Comparison of ENCODE assay signal across 8 mouse cellular contexts in genomic region chr11:119913935-119914314, GRCm38 (mm10). TPM values are rescaled to one million over a fixed set of nuclear protein-coding genes. Genes with fewer than 3 reads are reported as not detected.
DNase-seq lines count a peak whose midpoint lies in the region; ATAC-seq lines count a peak whose summit lies in the region.

No protein-coding gene starts in this region.

- peak overlapping the region; percentile 99 for H3K9ac ChIP-seq in heart, embryonic 14.5 days (ENCODE audit: low read length)
- peak overlapping the region; percentile 89 for H3K9ac ChIP-seq in hindbrain, embryonic 12.5 days

- peaks cover 32% of the 10 kb centered on the region for H3K36me3 ChIP-seq in heart, embryonic 14.5 days (ENCODE audit: control insufficient read depth, insufficient read depth, low read length)
- peaks cover 31% of the 10 kb centered on the region for H3K36me3 ChIP-seq in hindbrain, embryonic 12.5 days
- H3K36me3 ChIP-seq in midbrain, embryonic 10.5 days: peaks cover 37% of the 10 kb centered on the region

- WGBS in heart, embryonic 14.5 days: under 1% methylated on average over 26 of the region's 26 CpGs
- under 1% methylated on average over 26 of the region's 26 CpGs for WGBS in hindbrain, embryonic 12.5 days
- WGBS in midbrain, embryonic 10.5 days: 0% methylated on average over 26 of the region's 26 CpGs

- no peaks in the 10 kb centered on the region for H3K9me3 ChIP-seq in heart, embryonic 14.5 days (ENCODE audit: control insufficient read depth, low read length)
- no peaks in the 10 kb centered on the region for H3K9me3 ChIP-seq in hindbrain, embryonic 12.5 days (replicated peaks)
- H3K9me3 ChIP-seq in midbrain, embryonic 10.5 days (replicated peaks): no peaks in the 10 kb centered on the region

- peak overlapping the region; percentile 33 to 81; a peak in 3 of 4 replicates for H3K27ac ChIP-seq in heart, embryonic 14.5 days (replicated peaks in 1 of 2; ENCODE audit: control insufficient read depth in 1 of 2, insufficient read depth in 1 of 2, low read depth in 2 of 2, low read length in 2 of 2)
- peak overlapping the region; percentile 66; the same call in 1 of the 2 replicates for H3K27ac ChIP-seq in hindbrain, embryonic 12.5 days
- peak overlapping the region; percentile 96 for H3K27ac ChIP-seq in midbrain, embryonic 10.5 days (replicated peaks)

- peaks cover 25 to 43% of the 10 kb centered on the region in 2 experiments for H3K4me1 ChIP-seq in heart, embryonic 14.5 days (ENCODE audit: control insufficient read depth in 2 of 2, insufficient read depth in 2 of 2, low read length in 2 of 2)
- H3K4me1 ChIP-seq in hindbrain, embryonic 12.5 days: peaks cover 32% of the 10 kb centered on the region
- H3K4me1 ChIP-seq in midbrain, embryonic 10.5 days: peaks cover 46% of the 10 kb centered on the region

- DNase-seq in heart, adult 11 months: no peak
- DNase-seq in MN1 (ENCODE audit: low spot score): peak; percentile 33
- DNase-seq in midbrain, embryonic 10.5 days (ENCODE audit: low spot score): no peak
- no peak for DNase-seq in cerebellum, adult 9-10 months
- DNase-seq in layer of hippocampus, adult 8-10 months (ENCODE audit: low spot score in 2 of 2): no peak

- peaks cover 3% of the 10 kb centered on the region; the same call in 1 of the 2 replicates for H3K27me3 ChIP-seq in heart, embryonic 14.5 days (ENCODE audit: control insufficient read depth, insufficient read depth, low read length)
- H3K27me3 ChIP-seq in hindbrain, embryonic 12.5 days: no peaks in the 10 kb centered on the region
- H3K27me3 ChIP-seq in midbrain, embryonic 10.5 days (ENCODE audit: low read depth, poor library complexity, severe bottlenecking): no peaks in the 10 kb centered on the region

- no peak for ATAC-seq in heart, embryonic 14.5 days (ENCODE audit: insufficient number of reproducible peaks, insufficient read depth, low FRiP score, low read depth)
- ATAC-seq in hindbrain, embryonic 12.5 days (ENCODE audit: low FRiP score): peak; percentile 66
- ATAC-seq in cerebellum, adult (ENCODE audit: insufficient number of reproducible peaks, low FRiP score, low TSS enrichment): no peak

- H3K4me2 ChIP-seq in heart, embryonic 14.5 days (ENCODE audit: low read length): peak overlapping the region; percentile 98
- peak overlapping the region; percentile 85 for H3K4me2 ChIP-seq in hindbrain, embryonic 12.5 days (replicated peaks)

- H3K4me3 ChIP-seq in heart, embryonic 14.5 days (ENCODE audit: control insufficient read depth in 1 of 2, insufficient read depth in 1 of 2, low read depth in 1 of 2, low read length in 2 of 2): peak overlapping the region; percentile 73 to 92
- H3K4me3 ChIP-seq in hindbrain, embryonic 12.5 days: peak overlapping the region; percentile 81
- H3K4me3 ChIP-seq in midbrain, embryonic 10.5 days: peak overlapping the region; percentile 97

RNA-seq across cellular contexts. Expression of gene Chmp6, which starts 0.7 kb away (rescaled TPM):
- 62.4 and 65.4 TPM in 2 replicates for polyA plus RNA-seq in heart, embryonic 14.5 days (2014; fragmentation: Nextera tagmentation; extraction: Ambion mirVana)
- polyA plus RNA-seq in hindbrain, embryonic 12.5 days (2016; fragmentation: Nextera tagmentation; extraction: Ambion mirVana): 91.7 and 99.3 TPM in 2 replicates
- 116 and 118 TPM in 2 replicates for polyA plus RNA-seq in midbrain, embryonic 10.5 days (2016; fragmentation: Nextera tagmentation; extraction: Ambion mirVana)
- 10 to 100 TPM; 31.5 to 39.5 (median 37.3) TPM for total RNA-seq in layer of hippocampus, adult 8-10 months (2022)

RNA-seq across cellular contexts. Expression of gene Baiap2, which starts 28.6 kb away (rescaled TPM):
- polyA plus RNA-seq in heart, embryonic 14.5 days (2014; fragmentation: Nextera tagmentation; extraction: Ambion mirVana): 11.0 and 13.2 TPM in 2 replicates
- polyA plus RNA-seq in hindbrain, embryonic 12.5 days (2016; fragmentation: Nextera tagmentation; extraction: Ambion mirVana): 10.6 TPM in 2 replicates
- 9.4 and 11.3 TPM in 2 replicates for polyA plus RNA-seq in midbrain, embryonic 10.5 days (2016; fragmentation: Nextera tagmentation; extraction: Ambion mirVana)
- total RNA-seq in layer of hippocampus, adult 8-10 months (2022): 100 to 1,000 TPM; 170 to 244 (median 215) TPM
